Mouse (Mus musculus): ENCODE measurements around the gene Clmn.

GRCm38 (mm10) chr12:104793486-104793885 is 71.4 kb downstream of the Clmn start:
- TF ChIP-seq MYOD1 (IDR thresholded peaks at IDR 0.05; ENCODE audit: control insufficient read depth, insufficient read length, low read depth) (no peak), CTCF (IDR thresholded peaks at IDR 0.05; ENCODE audit: control insufficient read depth, insufficient read depth, insufficient read length) (no peak), CEBPB (IDR thresholded peaks at IDR 0.05; ENCODE audit: low read depth) (no peak), MAX (IDR thresholded peaks at IDR 0.05) (no peak)
